Mouse (Mus musculus) erythroblast, embryonic 14.5 days (primary cell): Measurements from ENCODE around the gene Tbcd. TPM values are rescaled to one million over a fixed set of nuclear protein-coding genes. Genes with fewer than 3 reads are reported as not detected.

Source experiments
- H3K27me3 ChIP-seq: 2 replicates; pipeline ENCODE4 v1.6.1; 2012; ENCODE audit warnings: inconsistent platforms; ENCODE audit not compliant: control insufficient read depth
- H3K36me3 ChIP-seq: 2 replicates; pipeline ENCODE4 v1.6.1; 2012; ENCODE audit warnings: mild to moderate bottlenecking, inconsistent platforms; ENCODE audit not compliant: control insufficient read depth
- H3K4me1 ChIP-seq: 2 replicates; pipeline ENCODE4 v1.6.1; 2012; ENCODE audit warnings: inconsistent platforms; ENCODE audit not compliant: control insufficient read depth
- H3K4me3 ChIP-seq: replicated peaks from 2 replicates; pipeline ENCODE3; 2012; ENCODE audit warnings: moderate library complexity, mild to moderate bottlenecking, inconsistent platforms
- H3K9me3 ChIP-seq: 2 replicates; pipeline ENCODE4 v1.6.1; 2012; ENCODE audit warnings: low read length, inconsistent platforms, mixed read lengths; ENCODE audit not compliant: control insufficient read depth
- GATA1 ChIP-seq: IDR thresholded peaks from 2 replicates; pipeline ENCODE4 v1.6.1; 2012; ENCODE audit warnings: low read length, inconsistent platforms, mixed read lengths
- TAL1 ChIP-seq: IDR thresholded peaks from 3 replicates; pipeline ENCODE4 v1.6.1; 2012; ENCODE audit warnings: low read length, inconsistent platforms, mixed read lengths
- polyA plus RNA-seq: library from polyadenylated mRNA; stranded (reverse); fragments of >175 nt; gene quantifications from 2 replicates; pipeline ENCODE4 v1.2.3, GENCODE M21; 2012

The Tbcd gene
- polyA plus RNA-seq, 1 experiment, result 0.42 TPM

DNA sequence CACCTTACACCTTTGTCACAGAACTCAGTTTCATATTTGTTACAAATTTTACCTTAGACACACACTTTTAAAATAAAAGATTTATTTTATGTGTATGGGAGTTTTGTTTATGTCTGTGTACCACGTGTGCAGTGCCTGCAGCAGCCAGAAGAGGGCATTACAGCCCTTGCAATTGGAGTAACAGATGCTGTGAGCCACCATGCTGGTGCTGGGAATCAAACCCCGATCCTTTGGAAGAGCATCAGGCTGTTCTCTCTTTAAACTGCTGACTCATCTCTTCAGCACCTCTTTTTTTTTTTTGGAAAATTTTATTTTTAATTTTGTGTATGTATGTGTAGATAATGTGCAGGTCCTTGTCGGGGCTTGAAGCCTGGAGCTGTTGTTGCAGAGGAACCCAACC is 6.1 kb downstream of the Tbcd start:
- peaks cover 98% of the 10 kb centered on the region for H3K36me3 ChIP-seq
- peaks cover 8% of the 10 kb centered on the region for H3K9me3 ChIP-seq
- no peaks in the 10 kb centered on the region for H3K27me3 ChIP-seq
- H3K4me1 ChIP-seq, result peaks cover 27% of the 10 kb centered on the region
- H3K4me3 ChIP-seq, result no peak overlapping the region
- TF ChIP-seq TAL1, result no peak
- TF ChIP-seq GATA1, result no peak

DNA sequence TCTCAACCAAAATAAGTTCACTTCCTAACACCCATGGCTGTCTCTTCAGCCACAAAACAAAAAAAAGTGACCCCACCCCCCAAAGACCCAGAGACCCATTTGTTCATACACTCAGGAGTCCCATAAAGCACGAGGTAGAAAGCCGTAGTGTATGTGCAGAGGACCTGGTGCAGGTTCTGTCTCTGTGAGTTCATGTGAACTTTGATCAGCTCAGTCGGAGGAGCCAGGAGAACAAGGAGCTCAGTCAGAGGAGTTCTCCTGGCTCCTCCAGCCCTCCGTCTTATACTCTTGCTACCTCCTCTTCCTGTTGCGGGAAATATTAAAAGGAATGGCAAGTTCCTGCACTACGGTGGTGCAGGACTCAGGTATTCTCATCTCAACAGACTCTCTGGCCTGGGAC is 15.7 kb downstream of the Tbcd start:
- peaks cover 88% of the 10 kb centered on the region for H3K36me3 ChIP-seq
- H3K4me3 ChIP-seq, result no peak overlapping the region
- H3K9me3 ChIP-seq, result no peaks in the 10 kb centered on the region
- peaks cover 5% of the 10 kb centered on the region for H3K4me1 ChIP-seq
- no peak for TF ChIP-seq TAL1
- no peak for TF ChIP-seq GATA1
- no peaks in the 10 kb centered on the region for H3K27me3 ChIP-seq

DNA sequence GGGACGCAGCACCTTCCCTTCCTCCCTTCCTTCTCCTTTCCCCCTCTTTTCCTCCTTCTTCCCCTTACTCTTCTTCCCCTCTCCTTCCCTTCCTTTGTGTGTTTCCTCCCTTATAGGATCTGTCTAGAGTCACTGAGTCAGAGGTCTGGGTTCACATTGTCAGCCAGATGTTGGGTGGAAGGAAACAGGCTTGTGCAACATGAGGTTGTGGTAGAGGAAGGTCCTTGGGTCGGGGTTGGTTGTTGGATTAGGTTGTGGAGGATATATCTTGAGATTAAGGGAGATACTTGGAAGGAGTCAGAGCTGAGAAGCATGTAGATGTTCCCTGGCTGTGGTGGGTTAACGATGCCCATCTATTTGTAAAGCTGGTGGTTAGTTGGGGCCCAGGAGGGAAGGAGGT is 23.1 kb downstream of the Tbcd start:
- Histone ChIP-seq H3K4me1 (peaks cover 17% of the 10 kb centered on the region), H3K27me3 (no peaks in the 10 kb centered on the region), H3K9me3 (no peaks in the 10 kb centered on the region), H3K4me3 (no peak overlapping the region), H3K36me3 (peaks cover 89% of the 10 kb centered on the region)
- TF ChIP-seq TAL1 (no peak), GATA1 (no peak)

DNA sequence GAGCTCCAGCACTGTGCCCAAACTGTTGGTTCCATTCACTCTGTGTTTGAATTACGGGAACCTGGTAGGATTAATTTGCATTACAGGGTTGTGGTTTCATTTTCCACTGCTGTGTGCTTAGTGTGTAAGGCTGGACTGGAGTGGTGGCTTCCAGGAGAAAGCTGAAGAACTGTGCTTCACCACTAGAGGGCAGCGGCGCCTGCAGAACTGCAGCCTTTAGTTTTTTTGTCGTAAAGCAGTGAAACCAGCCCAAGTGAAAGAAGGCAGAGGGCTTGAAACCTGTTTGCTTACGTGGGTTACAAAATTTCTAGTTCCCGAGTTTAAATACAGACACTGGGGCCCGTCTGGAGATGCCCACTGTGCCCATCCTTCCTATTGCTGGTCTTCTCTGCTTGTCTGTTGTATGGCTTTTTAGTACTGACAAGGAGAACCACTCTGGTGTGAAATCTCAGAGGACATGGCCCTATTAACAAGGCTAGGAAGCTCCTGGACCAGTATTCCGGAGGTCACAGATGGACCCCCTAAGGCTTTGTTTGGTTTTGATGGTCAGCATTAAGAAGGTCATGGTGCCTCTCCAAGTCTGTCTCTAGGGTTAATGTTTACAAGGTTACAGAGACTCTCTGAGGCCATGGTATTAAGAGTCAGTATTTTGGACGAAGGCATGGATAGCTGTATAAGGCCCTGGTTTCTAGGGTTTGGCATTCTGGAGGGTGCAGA is 24.1 kb downstream of the Tbcd start:
- H3K36me3 ChIP-seq, result peaks cover 87% of the 10 kb centered on the region
- H3K4me3 ChIP-seq, result no peak overlapping the region
- TF ChIP-seq GATA1 (no peak), TAL1 (no peak)
- no peaks in the 10 kb centered on the region for H3K27me3 ChIP-seq
- peaks cover 17% of the 10 kb centered on the region for H3K4me1 ChIP-seq
- no peaks in the 10 kb centered on the region for H3K9me3 ChIP-seq

DNA sequence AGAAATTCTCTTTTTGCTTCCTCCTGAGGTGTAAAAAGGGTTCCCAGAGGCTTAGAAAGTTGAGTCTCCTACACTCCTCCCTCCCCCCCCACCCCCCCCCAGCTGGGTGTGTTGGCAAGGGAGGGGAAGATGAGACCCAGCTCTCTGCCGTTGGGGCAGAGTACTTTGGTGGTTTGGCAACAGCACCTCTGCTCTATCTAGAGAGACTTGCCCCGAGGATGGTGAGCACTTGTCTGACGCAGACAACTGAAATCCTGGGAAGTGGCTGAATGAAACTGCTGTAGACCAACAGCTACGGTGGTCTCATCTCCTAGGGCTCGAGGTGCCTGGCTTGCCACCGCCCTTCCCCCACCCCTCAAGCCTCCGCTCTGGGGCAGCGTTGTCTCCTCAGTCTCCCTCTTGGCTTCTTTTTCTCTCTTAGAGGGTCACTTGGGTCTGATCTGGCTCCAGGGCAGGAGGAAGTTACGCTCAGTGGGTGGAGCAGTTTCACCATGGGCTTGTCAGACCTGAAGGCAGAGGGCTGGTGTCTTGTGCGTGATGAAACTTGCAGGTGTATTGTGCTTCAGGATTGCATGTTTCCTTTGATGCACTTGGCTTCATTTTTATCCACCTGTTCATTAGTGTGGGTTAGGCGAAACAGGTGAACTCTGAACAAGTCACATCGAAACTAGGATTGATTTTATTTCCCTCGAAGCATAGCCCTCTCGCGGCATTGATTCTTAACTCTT is 27.9 kb downstream of the Tbcd start:
- no peak overlapping the region for H3K4me3 ChIP-seq
- H3K4me1 ChIP-seq, result peaks cover 24% of the 10 kb centered on the region
- H3K27me3 ChIP-seq, result no peaks in the 10 kb centered on the region
- no peak for TF ChIP-seq GATA1
- no peak for TF ChIP-seq TAL1
- no peaks in the 10 kb centered on the region for H3K9me3 ChIP-seq
- peaks cover 96% of the 10 kb centered on the region for H3K36me3 ChIP-seq

DNA sequence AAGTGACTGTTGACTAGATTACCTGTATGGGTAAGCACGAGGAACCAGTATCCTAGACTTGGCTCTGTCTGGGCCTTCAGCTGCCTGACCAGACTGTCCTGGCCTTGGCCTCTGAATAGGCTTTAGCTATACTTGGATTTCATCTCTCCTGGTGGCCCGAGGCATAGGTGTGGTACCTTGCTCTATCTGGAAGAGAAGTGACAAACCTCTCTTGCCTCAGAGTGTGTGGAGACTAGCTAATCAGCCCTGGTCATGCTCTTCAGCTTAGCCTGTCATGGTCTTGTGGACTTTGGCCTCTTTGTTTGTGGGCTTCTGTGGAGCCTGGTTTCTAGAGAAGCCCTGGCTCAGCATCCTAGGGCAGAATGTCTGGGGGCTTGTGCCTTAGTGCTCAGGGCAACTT is 29.4 kb downstream of the Tbcd start:
- TF ChIP-seq GATA1, result no peak
- Histone ChIP-seq H3K27me3 (no peaks in the 10 kb centered on the region), H3K36me3 (peaks cover 93% of the 10 kb centered on the region), H3K9me3 (no peaks in the 10 kb centered on the region), H3K4me3 (no peak overlapping the region), H3K4me1 (peaks cover 26% of the 10 kb centered on the region)

DNA sequence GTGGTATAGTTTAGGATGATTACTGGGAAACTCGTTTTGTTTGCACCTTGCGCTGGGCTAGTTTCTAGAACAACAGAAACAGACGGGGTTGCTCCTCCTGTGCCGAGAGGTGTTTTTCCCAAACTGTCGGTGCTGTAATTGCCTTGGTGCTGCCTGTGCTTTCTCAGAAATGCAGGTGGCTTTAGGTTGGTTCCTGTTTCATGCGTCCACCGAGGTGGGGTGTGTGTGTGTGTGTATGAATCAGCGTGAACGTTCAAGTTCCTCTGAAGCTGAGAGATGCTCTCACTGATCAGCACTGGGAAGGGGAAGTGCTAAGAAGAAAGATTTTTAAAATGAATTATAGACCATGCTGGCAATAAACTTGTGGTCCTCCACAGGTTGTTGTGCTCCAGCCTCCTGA is 34.1 kb downstream of the Tbcd start:
- peaks cover 23% of the 10 kb centered on the region for H3K4me1 ChIP-seq
- no peak for TF ChIP-seq TAL1
- no peak for TF ChIP-seq GATA1
- no peaks in the 10 kb centered on the region for H3K9me3 ChIP-seq
- no peaks in the 10 kb centered on the region for H3K27me3 ChIP-seq
- H3K36me3 ChIP-seq, result peaks cover 83% of the 10 kb centered on the region
- no peak overlapping the region for H3K4me3 ChIP-seq

DNA sequence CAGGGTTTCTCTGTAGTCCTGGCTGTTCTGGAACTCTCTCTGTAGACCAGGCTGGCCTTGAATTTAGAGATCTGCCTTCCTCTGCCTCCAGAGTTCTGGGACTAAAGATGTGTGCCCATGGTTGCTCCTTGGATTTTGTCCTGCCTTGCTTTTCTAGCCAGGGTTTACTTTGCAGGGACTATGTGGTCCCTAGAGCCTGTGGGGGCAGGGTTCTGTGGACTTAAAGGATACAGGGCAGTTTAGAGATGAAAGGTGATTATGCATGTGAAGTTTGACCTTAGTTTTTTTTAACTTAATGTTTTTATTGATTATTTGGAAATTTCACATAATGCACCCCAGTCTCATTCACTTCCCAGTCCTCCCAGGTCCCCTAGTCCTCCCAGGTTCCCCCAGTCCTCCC is 38.9 kb downstream of the Tbcd start:
- no peaks in the 10 kb centered on the region for H3K9me3 ChIP-seq
- H3K27me3 ChIP-seq, result no peaks in the 10 kb centered on the region
- peaks cover 2% of the 10 kb centered on the region for H3K4me1 ChIP-seq
- H3K36me3 ChIP-seq, result peaks cover 79% of the 10 kb centered on the region
- no peak overlapping the region for H3K4me3 ChIP-seq
- TF ChIP-seq TAL1 (no peak), GATA1 (no peak)

DNA sequence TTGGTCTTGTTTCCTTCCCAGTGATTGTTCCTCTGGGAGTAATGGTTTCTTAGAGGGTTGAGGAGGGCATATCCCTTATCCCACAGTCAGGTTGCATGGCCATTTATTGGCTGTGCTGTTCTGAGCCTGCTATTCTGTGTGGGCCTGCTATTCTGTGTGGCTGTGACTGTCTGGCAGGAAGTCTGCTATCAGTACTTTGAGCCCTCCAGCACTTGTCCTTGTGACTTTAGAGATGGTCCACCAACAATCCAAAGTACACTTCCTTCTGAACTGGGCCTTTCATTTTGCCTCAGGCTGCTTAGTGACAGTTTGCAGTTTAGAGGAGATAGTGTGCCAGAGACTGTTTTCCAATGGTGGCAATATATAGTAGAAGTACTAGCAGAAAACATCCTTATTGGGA is 48.8 kb downstream of the Tbcd start:
- no peaks in the 10 kb centered on the region for H3K9me3 ChIP-seq
- peaks cover 3% of the 10 kb centered on the region for H3K4me1 ChIP-seq
- peaks cover 96% of the 10 kb centered on the region for H3K36me3 ChIP-seq
- TF ChIP-seq GATA1 (no peak), TAL1 (no peak)
- H3K27me3 ChIP-seq, result no peaks in the 10 kb centered on the region
- no peak overlapping the region for H3K4me3 ChIP-seq
